Mouse (Mus musculus): Measurements from ENCODE around the gene Stat2. TPM values are rescaled to one million over a fixed set of nuclear protein-coding genes. Genes with fewer than 3 reads are reported as not detected.

Stat2 gene
- 92.9 TPM for polyA plus RNA-seq (2017; shearing (Covaris generic))

GRCm38 (mm10) chr10:128270287-128270841, at the start of gene Stat2:
Stat2 (plus strand) TSS chr10:128270559.

GRCm38 (mm10) chr10:128225538-128225937, 44.8 kb upstream of the Stat2 start, which contains the start of gene Mip:
Mip (plus strand) TSS chr10:128225838.

GRCm38 (mm10) chr10:128231697-128232419, 38.5 kb upstream of the Stat2 start, which contains the start of gene Timeless:
Timeless (plus strand) TSS chr10:128232065.

GRCm38 (mm10) chr10:128253677-128254255, 16.6 kb upstream of the Stat2 start, which contains the start of gene Apon:
Apon (plus strand) TSS chr10:128254096.

GRCm38 (mm10) chr10:128268371-128268770, 2.0 kb upstream of the Stat2 start, which contains the start of gene Apof:
Apof (plus strand) TSS chr10:128268671.

GRCm38 (mm10) chr10:128298702-128299171, 28.4 kb downstream of the Stat2 start, which contains the start of gene Il23a:
Il23a (minus strand) TSS chr10:128298752.

GRCm38 (mm10) chr10:128303126-128304021, 33.0 kb downstream of the Stat2 start, which contains the start of gene Pan2:
Pan2 (plus strand) TSS chr10:128303335.

GRCm38 (mm10) chr10:128322141-128323108, 52.1 kb downstream of the Stat2 start, which contains the start of gene Cnpy2:
Cnpy2 (plus strand) TSS chr10:128322459.

GRCm38 (mm10) chr10:128337306-128338181, 67.2 kb downstream of the Stat2 start, which contains the start of gene Cs:
Cs (plus strand) TSS chr10:128337734.

Other genes starting within 250 kb of the Stat2 start
- gene Naca, start 235.0 kb upstream of the Stat2 start, polyA plus RNA-seq (2017; shearing (Covaris generic)) = 504 TPM
- gene Ptges3, start 211.6 kb upstream of the Stat2 start, polyA plus RNA-seq (2017; shearing (Covaris generic)) = 96.7 TPM
- gene Atp5b, start 187.3 kb upstream of the Stat2 start, polyA plus RNA-seq (2017; shearing (Covaris generic)) = 1,266 TPM
- 88.0 TPM for gene Baz2a, start 179.0 kb upstream of the Stat2 start, polyA plus RNA-seq (2017; shearing (Covaris generic))
- 35.0 TPM for gene Rbms2, start 90.3 kb upstream of the Stat2 start, polyA plus RNA-seq (2017; shearing (Covaris generic))
- gene Gls2, start 76.1 kb upstream of the Stat2 start, polyA plus RNA-seq (2017; shearing (Covaris generic)) = 0.48 TPM
- gene Spryd4, start 58.8 kb upstream of the Stat2 start, polyA plus RNA-seq (2017; shearing (Covaris generic)) = 15.4 TPM
- gene Mip, start 44.7 kb upstream of the Stat2 start, polyA plus RNA-seq (2017; shearing (Covaris generic)) = not detected
- gene Timeless, start 38.5 kb upstream of the Stat2 start, polyA plus RNA-seq (2017; shearing (Covaris generic)) = 27.6 TPM
- gene Apon, start 16.5 kb upstream of the Stat2 start, polyA plus RNA-seq (2017; shearing (Covaris generic)) = not detected
- not detected for gene Apof, start 1.9 kb upstream of the Stat2 start, polyA plus RNA-seq (2017; shearing (Covaris generic))
- not detected for gene Il23a, start 28.2 kb downstream of the Stat2 start, polyA plus RNA-seq (2017; shearing (Covaris generic))
- 54.5 TPM for gene Pan2, start 32.8 kb downstream of the Stat2 start, polyA plus RNA-seq (2017; shearing (Covaris generic))
- gene Cnpy2, start 51.9 kb downstream of the Stat2 start, polyA plus RNA-seq (2017; shearing (Covaris generic)) = 151 TPM
- gene Cs, start 67.2 kb downstream of the Stat2 start, polyA plus RNA-seq (2017; shearing (Covaris generic)) = 200 TPM
- 12.5 TPM for gene Coq10a, start 98.4 kb downstream of the Stat2 start, polyA plus RNA-seq (2017; shearing (Covaris generic))
- gene Ankrd52, start 106.6 kb downstream of the Stat2 start, polyA plus RNA-seq (2017; shearing (Covaris generic)) = 2.0 TPM
- 0.71 TPM for gene Slc39a5, start 130.7 kb downstream of the Stat2 start, polyA plus RNA-seq (2017; shearing (Covaris generic))
- gene Nabp2, start 140.9 kb downstream of the Stat2 start, polyA plus RNA-seq (2017; shearing (Covaris generic)) = 130 TPM
- gene Rnf41, start 141.1 kb downstream of the Stat2 start, polyA plus RNA-seq (2017; shearing (Covaris generic)) = 58.1 TPM
- 143 TPM for gene Smarcc2, start 188.7 kb downstream of the Stat2 start, polyA plus RNA-seq (2017; shearing (Covaris generic))
- 1,346 TPM for gene Myl6, start 223.6 kb downstream of the Stat2 start, polyA plus RNA-seq (2017; shearing (Covaris generic))
- 5.6 TPM for gene Myl6b, start 228.1 kb downstream of the Stat2 start, polyA plus RNA-seq (2017; shearing (Covaris generic))

Measured in inflammation-experienced regulatory T-cells, adult 16 weeks (primary cell).